Mouse (Mus musculus) E14TG2a.4 (cell line): ENCODE results near the gene Gm49711.
A peak's percentile ranks its signal among the peaks of the same experiment; 100 is the strongest.
"Not testable (repeated sequence)": the region's sequence is repeated elsewhere in the genome, so short reads cannot be mapped to it uniquely, and the experiment has no call there.

Source experiments
- H3K27me3 ChIP-seq: 2 replicates; pipeline ENCODE4 v1.6.1; 2014; ENCODE audit warnings: low read length, control low read depth; ENCODE audit not compliant: insufficient read depth
- H3K36me3 ChIP-seq: 2 replicates; pipeline ENCODE4 v1.6.1; 2014; ENCODE audit warnings: low read length, control low read depth; ENCODE audit not compliant: insufficient read depth
- H3K4me1 ChIP-seq: replicated peaks from 2 replicates; pipeline ENCODE4 v1.6.1; 2014; ENCODE audit warnings: low read depth, low read length, control low read depth
- H3K4me3 ChIP-seq: replicated peaks from 2 replicates; pipeline ENCODE4 v1.5.1; 2014; ENCODE audit warnings: mild to moderate bottlenecking, low read length
- H3K9me3 ChIP-seq: 2 replicates; pipeline ENCODE4 v1.6.1; 2014; ENCODE audit warnings: low read length, control low read depth
- CTCF ChIP-seq: conservative IDR thresholded peaks from 2 replicates; pipeline ENCODE4 v1.5.1; 2014; ENCODE audit warnings: low read length
- NANOG ChIP-seq: IDR thresholded peaks from 2 replicates; pipeline ENCODE4 v1.6.1; 2014; ENCODE audit warnings: borderline replicate concordance, low read length, mixed read lengths
- POU5F1 ChIP-seq: IDR thresholded peaks from 2 replicates; pipeline ENCODE4 v1.6.1; 2014; ENCODE audit warnings: low read length, borderline replicate concordance

The Gm49711 gene

GRCm38 (mm10) chr16:92091876-92092275, 33.8 kb downstream of the Gm49711 start:
- H3K4me1 ChIP-seq, result 0 out of 2 replicates have a peak, but pooled peaks cover 7% of the 10 kb centered on the region
- TF ChIP-seq POU5F1 (no peak), NANOG (no peak), CTCF (no peak)
- no peak overlapping the region for H3K4me3 ChIP-seq
- no peaks in the 10 kb centered on the region for H3K27me3 ChIP-seq
- H3K36me3 ChIP-seq, result peaks cover 8% of the 10 kb centered on the region
- no peaks in the 10 kb centered on the region for H3K9me3 ChIP-seq

GRCm38 (mm10) chr16:92098351-92099051, 40.4 kb downstream of the Gm49711 start:
- H3K4me1 ChIP-seq, result peaks cover 18% of the 10 kb centered on the region
- TF ChIP-seq CTCF (no peak), POU5F1 (no peak), NANOG (no peak)
- H3K9me3 ChIP-seq, result no peaks in the 10 kb centered on the region
- H3K4me3 ChIP-seq, result no peak overlapping the region
- no peaks in the 10 kb centered on the region for H3K27me3 ChIP-seq
- H3K36me3 ChIP-seq, result peaks cover 23% of the 10 kb centered on the region

GRCm38 (mm10) chr16:92099598-92099997, 41.5 kb downstream of the Gm49711 start:
- H3K4me1 ChIP-seq, result peaks cover 29% of the 10 kb centered on the region
- TF ChIP-seq NANOG (no peak), CTCF (no peak)

GRCm38 (mm10) chr16:92100111-92100510, 42.0 kb downstream of the Gm49711 start:
- peaks cover 34% of the 10 kb centered on the region for H3K4me1 ChIP-seq
- H3K36me3 ChIP-seq, result peaks cover 20% of the 10 kb centered on the region
- H3K9me3 ChIP-seq, result no peaks in the 10 kb centered on the region
- no peaks in the 10 kb centered on the region for H3K27me3 ChIP-seq
- TF ChIP-seq NANOG (no peak), CTCF (no peak), POU5F1 (no peak)
- H3K4me3 ChIP-seq, result no peak overlapping the region

More at GRCm38 (mm10) chr16:92099598-92099997, 41.5 kb downstream of the Gm49711 start:
- Histone ChIP-seq H3K9me3 (no peaks in the 10 kb centered on the region), H3K27me3 (no peaks in the 10 kb centered on the region), H3K4me3 (no peak overlapping the region), H3K36me3 (peaks cover 20% of the 10 kb centered on the region)

GRCm38 (mm10) chr16:92102115-92102514, 44.0 kb downstream of the Gm49711 start:
- Histone ChIP-seq H3K4me3 (no peak overlapping the region), H3K27me3 (no peaks in the 10 kb centered on the region), H3K9me3 (no peaks in the 10 kb centered on the region), H3K36me3 (peaks cover 20% of the 10 kb centered on the region), H3K4me1 (peaks cover 53% of the 10 kb centered on the region)
- TF ChIP-seq CTCF (no peak), NANOG (no peak), POU5F1 (no peak)

GRCm38 (mm10) chr16:92102931-92103330, 44.8 kb downstream of the Gm49711 start:
- not testable (repeated sequence) for H3K9me3 ChIP-seq, H3K27me3 ChIP-seq, H3K4me3 ChIP-seq
- H3K36me3 ChIP-seq, result peaks cover 20% of the 10 kb centered on the region
- H3K4me1 ChIP-seq, result peaks cover 60% of the 10 kb centered on the region

GRCm38 (mm10) chr16:92103572-92104331, 45.6 kb downstream of the Gm49711 start:
- no peaks in the 10 kb centered on the region for H3K9me3 ChIP-seq
- H3K4me3 ChIP-seq, result 0 out of 2 replicates have a peak overlapping the region, but pooled peaks have one; percentile 10
- no peaks in the 10 kb centered on the region for H3K27me3 ChIP-seq
- H3K4me1 ChIP-seq, result peaks cover 60% of the 10 kb centered on the region
- TF ChIP-seq CTCF, result peak; percentile 16; the same call in 1 of the 2 replicates
- TF ChIP-seq POU5F1, result no peak
- peaks cover 20% of the 10 kb centered on the region for H3K36me3 ChIP-seq

GRCm38 (mm10) chr16:92104332-92104590, 46.1 kb downstream of the Gm49711 start:
- peaks cover 60% of the 10 kb centered on the region for H3K4me1 ChIP-seq
- H3K36me3 ChIP-seq, result peaks cover 20% of the 10 kb centered on the region
- TF ChIP-seq NANOG (no peak), POU5F1 (no peak), CTCF (no peak)
- no peaks in the 10 kb centered on the region for H3K9me3 ChIP-seq
- H3K4me3 ChIP-seq, result no peak overlapping the region
- no peaks in the 10 kb centered on the region for H3K27me3 ChIP-seq

GRCm38 (mm10) chr16:92104951-92105350, 46.8 kb downstream of the Gm49711 start:
- H3K9me3 ChIP-seq, result no peaks in the 10 kb centered on the region
- H3K27me3 ChIP-seq, result no peaks in the 10 kb centered on the region
- H3K4me3 ChIP-seq, result no peak overlapping the region
- H3K4me1 ChIP-seq, result peaks cover 60% of the 10 kb centered on the region
- no peak for TF ChIP-seq POU5F1
- TF ChIP-seq NANOG, result no peak
- TF ChIP-seq CTCF, result no peak
- H3K36me3 ChIP-seq, result peaks cover 14% of the 10 kb centered on the region
